Mouse (Mus musculus): ENCODE data around the gene Deup1. TPM values are rescaled to one million over a fixed set of nuclear protein-coding genes. Genes with fewer than 3 reads are reported as not detected.

Gene Deup1
- polyA plus RNA-seq, 1 experiment from 2014 or later = 0.82 TPM

DNA sequence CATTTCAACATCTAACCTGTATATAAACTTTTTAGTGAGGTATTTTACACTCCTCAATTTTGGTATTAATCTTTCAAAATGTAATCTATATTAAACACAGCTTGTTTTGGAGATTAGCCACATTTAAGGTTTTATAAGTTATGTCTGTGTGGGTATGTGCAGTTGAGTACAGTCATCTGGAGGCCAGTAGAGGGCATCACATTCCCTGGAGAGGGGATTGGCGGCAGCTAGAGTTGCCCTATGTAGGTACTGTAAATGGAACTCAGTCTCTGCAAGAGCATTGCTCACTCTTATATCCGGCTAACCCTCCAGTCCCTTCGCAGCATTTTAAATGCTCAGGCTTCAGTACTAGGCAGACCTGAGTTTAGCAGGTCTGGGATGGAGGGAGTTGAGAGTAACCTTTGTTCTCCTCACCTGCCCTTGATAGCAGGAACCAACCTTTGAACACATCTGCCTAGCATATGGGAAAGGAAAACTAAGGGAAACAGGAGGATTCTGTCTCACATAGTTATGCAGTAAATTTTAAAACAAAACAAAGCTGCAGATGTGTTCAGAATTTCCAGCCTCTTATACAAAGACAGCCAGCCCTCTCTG, 90.2 kb downstream of the Deup1 start:
- H3K9ac ChIP-seq (replicated peaks; ENCODE audit: low read length) = no peak overlapping the region
- peaks cover 29% of the 10 kb centered on the region for H3K4me1 ChIP-seq (ENCODE audit: insufficient read depth, low read length)
- no peak overlapping the region for H3K4me2 ChIP-seq (replicated peaks; ENCODE audit: low read depth, low read length)
- 82% methylated on average over 3 of the region's 3 CpGs for WGBS
- H3K4me3 ChIP-seq (ENCODE audit: low read length) = no peak overlapping the region
- no peaks in the 10 kb centered on the region for H3K9me3 ChIP-seq (ENCODE audit: low read length)
- no peak overlapping the region for H3K27ac ChIP-seq (ENCODE audit: low read length)
- H3K36me3 ChIP-seq (ENCODE audit: insufficient read depth, low read length) = peaks cover 8% of the 10 kb centered on the region; the same call in 1 of the 2 replicates
- no peaks in the 10 kb centered on the region for H3K27me3 ChIP-seq (ENCODE audit: insufficient read depth, low read length)
- ATAC-seq (ENCODE audit: low FRiP score, low TSS enrichment) = no peak

GRCm38 (mm10) chr9:15536861-15537426, 90.8 kb downstream of the Deup1 start:
- Histone ChIP-seq H3K9me3 (ENCODE audit: low read length) (no peaks in the 10 kb centered on the region), H3K27me3 (ENCODE audit: insufficient read depth, low read length) (no peaks in the 10 kb centered on the region), H3K9ac (replicated peaks; ENCODE audit: low read length) (no peak overlapping the region), H3K4me3 (ENCODE audit: low read length) (no peak overlapping the region), H3K4me2 (replicated peaks; ENCODE audit: low read depth, low read length) (no peak overlapping the region), H3K4me1 (ENCODE audit: insufficient read depth, low read length) (peaks cover 29% of the 10 kb centered on the region), H3K27ac (ENCODE audit: low read length) (no peak overlapping the region), H3K36me3 (ENCODE audit: insufficient read depth, low read length) (peaks cover 8% of the 10 kb centered on the region; the same call in 1 of the 2 replicates)
- WGBS = 87% methylated on average over 5 of the region's 5 CpGs
- no peak; the same call in 1 of the 2 replicates for ATAC-seq (ENCODE audit: low FRiP score, low TSS enrichment)

DNA sequence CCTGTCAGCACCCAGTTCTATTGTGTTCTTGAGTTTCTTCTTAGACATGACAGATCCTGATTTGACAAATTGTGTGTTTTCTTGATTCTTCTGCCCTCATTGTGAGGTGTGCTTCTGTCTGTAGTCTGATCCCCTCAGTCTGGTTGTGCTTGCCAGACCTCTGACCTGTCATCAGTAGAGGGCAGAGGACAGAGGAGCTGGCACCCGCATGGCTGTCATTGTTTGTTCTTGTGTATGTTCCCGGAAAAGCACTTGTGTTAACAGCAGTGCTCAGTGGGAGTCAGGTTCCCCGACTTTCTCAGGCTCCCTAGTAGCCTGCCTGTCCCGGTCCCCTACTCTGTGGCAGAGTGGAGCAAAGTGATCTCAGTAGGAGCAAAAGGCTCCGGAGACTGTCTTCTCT, 92.3 kb downstream of the Deup1 start:
- Histone ChIP-seq H3K27ac (ENCODE audit: low read length) (0 out of 2 replicates have a peak overlapping the region, but pooled peaks have one; percentile 3), H3K4me3 (ENCODE audit: low read length) (no peak overlapping the region), H3K36me3 (ENCODE audit: insufficient read depth, low read length) (peaks cover 5% of the 10 kb centered on the region; the same call in 1 of the 2 replicates), H3K4me2 (replicated peaks; ENCODE audit: low read depth, low read length) (no peak overlapping the region), H3K9me3 (ENCODE audit: low read length) (no peaks in the 10 kb centered on the region), H3K9ac (replicated peaks; ENCODE audit: low read length) (no peak overlapping the region), H3K4me1 (ENCODE audit: insufficient read depth, low read length) (peaks cover 44% of the 10 kb centered on the region), H3K27me3 (ENCODE audit: insufficient read depth, low read length) (no peaks in the 10 kb centered on the region)
- no peak for ATAC-seq (ENCODE audit: low FRiP score, low TSS enrichment)
- 42% methylated on average over 5 of the region's 5 CpGs for WGBS

- no peak for ATAC-seq (ENCODE audit: low FRiP score, low TSS enrichment)
- 85% methylated on average over 2 of the region's 2 CpGs for WGBS
- H3K4me2 ChIP-seq (replicated peaks; ENCODE audit: low read depth, low read length) = no peak overlapping the region
- H3K27me3 ChIP-seq (ENCODE audit: insufficient read depth, low read length) = no peaks in the 10 kb centered on the region
- H3K27ac ChIP-seq (ENCODE audit: low read length) = no peak overlapping the region
- no peak overlapping the region for H3K9ac ChIP-seq (replicated peaks; ENCODE audit: low read length)
- H3K9me3 ChIP-seq (ENCODE audit: low read length) = no peaks in the 10 kb centered on the region
- no peaks in the 10 kb centered on the region for H3K36me3 ChIP-seq (ENCODE audit: insufficient read depth, low read length)
- H3K4me1 ChIP-seq (ENCODE audit: insufficient read depth, low read length) = peaks cover 57% of the 10 kb centered on the region
- no peak overlapping the region for H3K4me3 ChIP-seq (ENCODE audit: low read length)
Measured at GRCm38 (mm10) chr9:15534110-15534509, 93.6 kb downstream of the Deup1 start.

DNA sequence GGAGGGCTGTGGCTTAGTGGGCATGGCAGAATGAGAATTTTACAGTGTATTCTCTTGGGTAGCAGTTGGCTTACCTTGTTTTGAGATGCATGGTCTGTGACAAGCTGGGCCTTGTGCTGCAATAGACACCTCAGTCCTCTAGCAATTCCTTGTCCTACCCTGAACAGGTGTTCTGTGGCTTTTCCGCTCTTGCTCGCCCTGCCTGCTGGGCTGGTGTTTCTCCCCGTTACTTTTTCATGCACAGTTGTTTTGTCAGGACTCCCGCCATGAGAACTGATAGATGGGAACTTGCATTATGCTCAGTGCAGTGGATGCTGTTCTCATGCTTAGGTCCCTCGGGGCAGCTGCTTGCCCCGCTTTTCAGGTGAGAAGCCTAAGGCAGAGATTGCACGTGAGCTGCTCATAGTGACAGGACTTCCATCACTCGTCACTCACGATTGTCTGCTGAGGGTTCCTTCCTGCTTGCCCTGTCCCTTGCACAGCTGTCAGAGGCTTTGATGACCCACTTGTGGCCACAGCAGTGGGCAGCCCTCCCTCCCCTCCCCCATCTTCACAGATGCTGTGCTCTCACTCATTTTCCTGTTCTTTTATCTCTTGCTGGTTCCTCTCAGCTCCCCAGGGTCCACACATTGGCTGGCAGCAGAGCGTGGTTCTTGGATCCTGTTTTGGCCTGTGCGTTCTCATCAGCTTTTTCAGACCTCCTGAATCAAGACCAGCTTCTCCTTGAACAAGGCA, 94.2 kb downstream of the Deup1 start:
- no peak overlapping the region for H3K4me3 ChIP-seq (ENCODE audit: low read length)
- H3K27ac ChIP-seq (ENCODE audit: low read length) = no peak overlapping the region
- no peaks in the 10 kb centered on the region for H3K27me3 ChIP-seq (ENCODE audit: insufficient read depth, low read length)
- ATAC-seq (ENCODE audit: low FRiP score, low TSS enrichment) = no peak
- no peak overlapping the region for H3K4me2 ChIP-seq (replicated peaks; ENCODE audit: low read depth, low read length)
- H3K4me1 ChIP-seq (ENCODE audit: insufficient read depth, low read length) = peaks cover 63% of the 10 kb centered on the region
- WGBS = 77% methylated on average over 11 of the region's 11 CpGs
- no peak overlapping the region for H3K9ac ChIP-seq (replicated peaks; ENCODE audit: low read length)
- no peaks in the 10 kb centered on the region for H3K36me3 ChIP-seq (ENCODE audit: insufficient read depth, low read length)
- no peaks in the 10 kb centered on the region for H3K9me3 ChIP-seq (ENCODE audit: low read length)

- H3K4me1 ChIP-seq (ENCODE audit: insufficient read depth, low read length) = peaks cover 63% of the 10 kb centered on the region
- WGBS = 18% methylated on average over 5 of the region's 5 CpGs
- H3K4me3 ChIP-seq (ENCODE audit: low read length) = no peak overlapping the region
- no peaks in the 10 kb centered on the region for H3K27me3 ChIP-seq (ENCODE audit: insufficient read depth, low read length)
- no peaks in the 10 kb centered on the region for H3K9me3 ChIP-seq (ENCODE audit: low read length)
- H3K27ac ChIP-seq (ENCODE audit: low read length) = no peak overlapping the region; the same call in 1 of the 2 replicates
- H3K4me2 ChIP-seq (replicated peaks; ENCODE audit: low read depth, low read length) = no peak overlapping the region
- no peak overlapping the region for H3K9ac ChIP-seq (replicated peaks; ENCODE audit: low read length)
- H3K36me3 ChIP-seq (ENCODE audit: insufficient read depth, low read length) = no peaks in the 10 kb centered on the region
- ATAC-seq (ENCODE audit: low FRiP score, low TSS enrichment) = peak; percentile 44; the same call in 1 of the 2 replicates
Measured at GRCm38 (mm10) chr9:15531204-15531603, 96.5 kb downstream of the Deup1 start.

- Histone ChIP-seq H3K9ac (replicated peaks; ENCODE audit: low read length) (no peak overlapping the region), H3K4me2 (replicated peaks; ENCODE audit: low read depth, low read length) (no peak overlapping the region), H3K27ac (ENCODE audit: low read length) (no peak overlapping the region), H3K27me3 (ENCODE audit: insufficient read depth, low read length) (no peaks in the 10 kb centered on the region), H3K4me1 (ENCODE audit: insufficient read depth, low read length) (peaks cover 59% of the 10 kb centered on the region), H3K9me3 (ENCODE audit: low read length) (no peaks in the 10 kb centered on the region), H3K4me3 (ENCODE audit: low read length) (no peak overlapping the region), H3K36me3 (ENCODE audit: insufficient read depth, low read length) (no peaks in the 10 kb centered on the region)
- no peak for ATAC-seq (ENCODE audit: low FRiP score, low TSS enrichment)
- 84% methylated on average over 2 of the region's 2 CpGs for whole genome bisulfite sequencing
Measured at GRCm38 (mm10) chr9:15529965-15530320, 97.8 kb downstream of the Deup1 start.

DNA sequence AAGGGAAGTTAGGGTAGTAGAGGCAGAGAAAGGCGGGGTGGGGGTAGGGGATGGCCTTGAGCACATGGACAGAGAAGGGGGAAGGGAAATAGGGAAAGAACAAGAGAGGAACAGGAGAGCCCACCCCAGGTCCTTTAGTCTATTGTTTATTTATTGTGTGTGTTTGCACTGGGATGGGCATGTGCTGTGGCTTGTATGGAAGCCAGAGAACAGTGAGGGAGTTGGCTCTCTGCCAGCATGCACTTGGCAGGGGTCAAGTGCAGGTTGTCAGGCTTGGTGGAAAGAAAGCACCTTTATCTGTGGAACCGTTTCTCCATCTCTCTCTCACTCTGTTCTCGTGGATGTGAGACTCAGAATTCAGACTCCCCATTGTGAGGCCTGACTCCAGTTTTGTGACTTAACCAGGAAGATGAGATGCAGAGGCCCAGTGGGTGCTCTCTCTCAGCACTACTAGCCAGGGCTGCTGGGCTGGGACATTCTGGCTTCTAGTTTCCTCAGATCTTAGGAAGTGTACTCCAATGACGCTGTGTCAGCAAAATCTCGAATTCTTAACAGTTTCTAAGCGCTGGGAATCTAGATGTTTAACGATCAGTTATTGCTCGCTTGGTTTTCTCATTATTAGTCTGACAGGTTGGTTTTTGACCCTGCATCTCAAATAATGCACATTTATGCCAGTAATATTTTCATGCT, 98.3 kb downstream of the Deup1 start:
- peak; percentile 35 for ATAC-seq (ENCODE audit: low FRiP score, low TSS enrichment)
- H3K9me3 ChIP-seq (ENCODE audit: low read length) = no peaks in the 10 kb centered on the region
- H3K27ac ChIP-seq (ENCODE audit: low read length) = peak overlapping the region; percentile 50
- H3K27me3 ChIP-seq (ENCODE audit: insufficient read depth, low read length) = no peaks in the 10 kb centered on the region
- no peaks in the 10 kb centered on the region for H3K36me3 ChIP-seq (ENCODE audit: insufficient read depth, low read length)
- peaks cover 56% of the 10 kb centered on the region for H3K4me1 ChIP-seq (ENCODE audit: insufficient read depth, low read length)
- WGBS = 38% methylated on average over 8 of the region's 8 CpGs
- H3K4me3 ChIP-seq (ENCODE audit: low read length) = no peak overlapping the region
- no peak overlapping the region; the same call in 1 of the 2 replicates for H3K9ac ChIP-seq (replicated peaks; ENCODE audit: low read length)
- no peak overlapping the region for H3K4me2 ChIP-seq (replicated peaks; ENCODE audit: low read depth, low read length)

DNA sequence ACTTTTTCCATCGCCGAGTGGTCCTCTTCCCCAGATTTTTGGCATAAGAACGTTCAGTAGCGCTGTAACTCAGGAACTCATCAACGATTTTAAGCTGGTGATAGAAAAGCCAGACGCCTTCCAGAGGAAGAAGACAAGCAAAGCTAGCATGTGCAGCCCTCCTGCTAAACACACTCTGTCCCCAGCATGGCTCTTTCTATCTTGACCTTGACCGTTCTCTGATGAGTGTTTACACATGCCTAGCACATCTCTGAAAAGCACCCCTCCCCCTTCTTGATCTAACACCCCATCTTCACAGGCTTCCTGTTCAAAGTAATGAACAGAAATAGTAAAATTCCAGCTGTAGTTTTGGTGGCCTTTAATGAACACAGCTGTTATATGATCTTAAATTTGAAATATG, 99.4 kb downstream of the Deup1 start:
- no peak overlapping the region for H3K4me3 ChIP-seq (ENCODE audit: low read length)
- no peaks in the 10 kb centered on the region for H3K9me3 ChIP-seq (ENCODE audit: low read length)
- ATAC-seq (ENCODE audit: low FRiP score, low TSS enrichment) = no peak
- no peak overlapping the region for H3K9ac ChIP-seq (replicated peaks; ENCODE audit: low read length)
- 74% methylated on average over 7 of the region's 7 CpGs for WGBS
- no peak overlapping the region for H3K4me2 ChIP-seq (replicated peaks; ENCODE audit: low read depth, low read length)
- H3K4me1 ChIP-seq (ENCODE audit: insufficient read depth, low read length) = peaks cover 48% of the 10 kb centered on the region
- H3K27me3 ChIP-seq (ENCODE audit: insufficient read depth, low read length) = no peaks in the 10 kb centered on the region
- H3K27ac ChIP-seq (ENCODE audit: low read length) = no peak overlapping the region
- H3K36me3 ChIP-seq (ENCODE audit: insufficient read depth, low read length) = no peaks in the 10 kb centered on the region
